Mouse (Mus musculus) mature B cell (primary cell): ENCODE results near the gene Krt90.

ENCODE experiments used
- in situ Hi-C: fragments of 300-500 bp; cut with MboI; formaldehyde crosslinking; loops from 2 replicates; pipeline ENCODE4 v1.14.3; 2019

The Krt90 gene

DNA sequence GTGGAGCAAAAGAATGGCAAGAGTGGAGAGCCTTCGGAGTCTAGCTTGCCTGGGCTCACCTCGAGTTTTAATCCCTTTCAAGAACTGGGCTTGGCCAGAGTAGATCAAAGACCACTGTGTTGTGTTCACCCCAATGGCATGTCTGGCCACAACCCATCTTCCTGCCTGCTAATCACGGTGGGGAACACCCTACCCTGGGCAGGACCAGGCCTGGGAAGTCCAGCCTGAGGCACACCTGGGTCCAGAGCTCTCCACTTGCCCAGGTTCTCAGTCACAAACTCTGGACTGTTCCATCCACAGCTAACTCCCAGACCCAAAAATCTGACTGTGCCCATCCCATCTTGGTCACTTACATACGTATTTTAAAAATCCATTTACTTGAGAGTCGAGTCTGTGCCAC is at the start of gene Krt90:
TSS of gene Krt90 (minus strand) at position 101 of the 400 bp plus-strand sequence.
- in situ Hi-C loops: no loop called here

DNA sequence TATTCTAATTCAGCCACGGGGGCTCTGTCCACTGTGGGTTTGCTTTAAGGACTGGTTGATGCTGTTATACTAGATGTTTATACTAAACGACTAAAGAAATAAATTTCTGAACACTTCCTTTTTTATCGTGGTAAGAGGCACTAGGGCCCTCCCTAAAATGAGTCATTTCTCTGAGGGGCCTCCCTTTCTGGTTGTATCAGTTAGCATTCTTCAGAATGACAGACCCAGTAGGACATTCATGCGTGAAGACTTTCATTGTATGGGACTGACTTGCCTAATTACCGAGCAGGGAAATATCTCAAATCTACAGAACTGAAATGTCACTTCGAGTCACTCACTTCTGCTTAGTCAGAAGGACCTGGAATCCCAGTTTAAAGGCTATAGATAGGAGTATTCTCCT is 36.4 kb upstream of the Krt90 start:
- in situ Hi-C loops: no loop called here

DNA sequence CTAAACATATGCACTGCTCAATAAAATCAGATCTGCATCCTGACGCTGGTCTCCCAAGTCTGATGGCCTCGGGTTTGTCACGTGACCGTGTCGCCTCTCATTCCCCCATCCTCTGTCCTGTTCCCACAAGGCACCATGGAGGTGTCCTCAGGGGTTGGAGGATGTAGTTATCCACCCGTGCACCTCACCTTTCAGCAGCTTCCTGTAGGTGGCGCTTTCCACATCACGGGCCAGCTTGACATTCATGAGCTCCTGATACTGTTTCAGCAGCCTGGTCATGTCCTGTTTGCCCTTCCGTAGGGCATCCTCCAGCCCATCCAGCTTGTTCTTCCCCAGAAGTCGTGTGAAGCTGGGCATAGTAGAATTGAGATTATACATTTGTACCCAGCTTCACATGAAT is 25.5 kb upstream of the Krt90 start:
- in situ Hi-C loops: no loop called here

DNA sequence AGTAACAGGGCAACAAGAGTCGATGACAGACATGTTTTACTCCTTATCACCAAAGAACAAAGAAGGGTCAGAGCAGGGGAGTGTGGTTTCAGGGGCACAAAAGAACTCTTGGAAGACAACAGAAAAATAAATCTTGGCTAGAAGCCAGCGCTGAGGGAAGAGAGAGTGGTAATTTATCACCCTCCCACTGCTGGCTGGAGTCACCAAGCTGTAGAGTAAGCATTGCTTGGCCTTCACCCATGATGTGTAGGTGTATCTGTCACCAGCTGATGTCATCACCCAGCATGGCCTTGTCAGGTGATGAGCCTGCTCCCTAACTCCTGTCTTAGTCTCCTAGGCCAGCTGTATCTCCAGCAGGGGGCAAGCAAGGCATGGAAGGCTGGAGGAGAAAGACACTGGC is 21.7 kb upstream of the Krt90 start:
- in situ Hi-C loops: no loop called here

DNA sequence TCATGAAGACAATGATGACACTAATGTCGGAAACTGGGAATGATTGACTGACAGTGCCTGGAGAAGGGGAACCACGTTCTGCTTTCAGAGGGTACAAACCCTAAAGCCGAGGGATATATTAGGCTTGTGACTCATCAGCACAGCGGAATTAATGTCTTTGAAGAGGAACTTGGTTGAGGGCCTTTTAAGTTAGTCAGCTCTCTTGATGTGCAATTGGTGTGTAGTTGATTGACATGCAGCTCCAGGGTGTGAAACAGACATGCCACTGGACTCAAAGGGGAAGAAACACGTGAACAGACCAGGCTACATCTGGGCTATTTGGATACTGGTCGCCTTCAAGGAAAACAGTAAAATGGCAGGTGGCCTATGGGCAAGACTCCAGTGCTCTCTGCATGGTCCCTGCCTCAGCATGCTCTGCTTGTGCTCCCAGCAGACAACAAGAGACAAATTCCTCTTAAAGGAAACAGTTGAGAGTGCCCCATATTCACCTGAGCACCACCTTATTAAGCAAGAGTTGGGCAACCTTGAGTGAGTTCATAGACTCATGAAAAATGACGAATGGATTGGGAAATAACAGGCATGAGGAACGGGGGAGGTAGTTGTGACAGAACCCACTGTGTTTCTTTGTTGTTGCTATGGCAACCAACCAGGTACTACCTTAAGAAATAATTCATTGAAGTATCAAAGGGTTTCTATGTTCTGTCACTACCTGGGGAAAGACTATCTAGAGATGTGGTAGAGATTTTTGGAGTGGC is 20.6 kb upstream of the Krt90 start:
- in situ Hi-C loops: no loop called here

DNA sequence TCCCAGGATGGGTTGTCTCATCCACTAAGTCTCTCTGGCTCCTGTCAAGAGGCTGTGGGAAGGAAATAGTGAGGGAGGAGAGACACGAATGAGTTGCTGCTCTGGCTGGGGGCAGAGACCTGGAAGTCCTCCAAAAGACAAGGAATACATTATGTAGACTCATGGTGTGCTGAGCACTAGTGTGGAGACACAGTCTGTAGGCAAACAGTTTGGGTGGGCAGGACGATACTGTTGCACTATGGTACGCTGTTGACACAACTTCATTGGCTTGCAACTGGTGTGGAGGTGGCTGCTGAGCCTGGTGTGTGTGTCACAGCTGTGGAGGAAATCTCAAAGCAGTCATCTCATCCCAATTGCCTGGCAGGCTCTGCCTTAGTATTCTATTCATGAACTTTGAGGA is 19.0 kb upstream of the Krt90 start:
- in situ Hi-C loops: no loop called here

DNA sequence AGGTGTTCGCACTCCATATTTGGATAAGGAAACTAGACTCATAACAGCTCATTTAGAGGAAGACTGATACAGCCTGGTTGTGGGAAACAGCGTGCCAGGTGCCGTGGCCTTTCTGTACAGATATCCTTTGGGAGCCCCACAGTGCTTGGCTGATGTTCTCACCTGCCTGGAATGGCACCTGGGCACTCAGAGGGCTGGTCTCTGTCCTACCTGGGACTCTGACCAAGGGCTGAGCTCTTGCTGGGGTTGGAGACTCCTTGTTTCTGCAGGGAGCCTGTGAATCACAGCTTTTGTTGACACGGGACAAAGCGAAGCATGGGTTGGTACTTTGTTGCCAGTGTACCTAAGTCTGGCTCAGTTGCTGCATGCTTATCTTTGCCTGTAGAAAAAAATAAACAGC is 12.8 kb upstream of the Krt90 start:
- in situ Hi-C loops: no loop called here

DNA sequence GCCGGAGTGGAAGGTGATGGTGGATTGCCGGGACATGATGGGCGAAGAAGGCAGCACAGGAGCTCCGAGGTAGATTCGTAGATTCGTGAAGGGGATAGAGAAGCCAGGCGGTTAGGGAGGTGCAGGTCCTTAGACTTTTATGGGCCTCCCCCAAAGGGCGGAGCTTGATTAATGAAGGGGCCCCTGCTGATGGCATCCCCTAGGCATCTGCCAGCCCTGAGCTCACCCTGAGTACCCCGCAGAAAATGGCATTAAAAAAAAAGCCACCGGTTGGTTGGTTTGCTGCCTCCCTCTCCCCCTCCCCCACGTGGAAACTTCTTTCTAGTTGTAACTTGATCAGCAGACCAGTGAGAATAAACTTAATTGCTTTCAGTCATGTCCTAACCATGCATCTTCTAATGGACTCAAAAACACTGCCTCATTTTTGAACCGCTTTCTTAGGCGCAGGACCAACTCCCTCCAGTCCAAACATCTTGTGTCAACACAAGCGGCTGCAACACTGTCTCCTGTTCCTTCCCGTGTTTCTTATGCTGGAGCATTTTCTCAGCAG is 11.1 kb upstream of the Krt90 start, which contains the start of gene Krt75:
TSS of gene Krt75 (minus strand) at position 109 of the 550 bp plus-strand sequence.
- in situ Hi-C loops: no loop called here

DNA sequence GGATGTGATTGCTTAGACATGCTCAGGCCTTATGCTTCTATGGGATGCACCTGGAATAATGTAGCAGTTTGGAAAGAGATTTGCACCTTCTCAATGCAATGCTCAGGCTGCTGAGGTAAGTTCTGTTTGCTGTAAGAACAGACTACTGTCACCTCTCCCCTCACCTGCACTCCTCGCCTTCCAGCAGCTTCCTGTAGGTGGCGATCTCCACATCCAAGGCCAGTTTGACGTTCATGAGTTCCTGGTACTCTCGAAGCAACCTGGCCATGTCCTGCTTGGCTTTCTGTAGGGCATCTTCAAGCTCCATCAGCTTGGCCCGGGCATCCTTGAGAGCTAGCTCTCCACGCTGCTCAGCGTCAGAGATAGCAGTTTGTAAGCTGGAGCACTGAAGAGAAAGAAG is 5.0 kb upstream of the Krt90 start:
- in situ Hi-C loops: no loop called here

DNA sequence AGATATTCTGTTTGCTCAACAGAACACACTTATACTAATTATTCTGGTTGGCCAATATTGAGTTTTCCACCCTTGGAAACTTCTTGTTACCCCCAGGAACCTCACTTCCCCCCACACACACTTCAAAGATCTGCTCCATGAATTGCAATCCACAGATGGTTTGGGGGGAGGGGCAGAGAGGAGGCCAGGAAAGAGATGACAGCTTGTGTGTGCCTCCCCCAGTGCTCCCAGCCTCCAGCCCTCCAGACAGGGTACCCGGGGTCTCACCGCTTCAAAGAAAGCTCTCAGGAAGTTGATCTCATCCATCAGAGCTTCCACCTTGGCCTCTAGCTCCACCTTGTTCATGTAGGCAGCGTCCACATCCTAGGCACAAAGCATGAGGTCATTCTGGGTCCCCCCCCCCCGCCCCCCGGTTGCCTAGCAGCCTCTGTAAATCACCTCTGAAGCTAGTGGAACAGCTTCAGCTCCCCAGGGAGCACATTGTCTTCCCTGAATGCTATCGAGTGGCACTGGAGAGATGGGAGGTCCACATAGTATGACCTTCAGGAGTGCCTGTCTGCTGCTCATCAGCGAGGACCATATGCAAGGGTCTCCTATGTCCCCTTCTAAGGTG is 4.6 kb downstream of the Krt90 start:
- in situ Hi-C loops: no loop called here

DNA sequence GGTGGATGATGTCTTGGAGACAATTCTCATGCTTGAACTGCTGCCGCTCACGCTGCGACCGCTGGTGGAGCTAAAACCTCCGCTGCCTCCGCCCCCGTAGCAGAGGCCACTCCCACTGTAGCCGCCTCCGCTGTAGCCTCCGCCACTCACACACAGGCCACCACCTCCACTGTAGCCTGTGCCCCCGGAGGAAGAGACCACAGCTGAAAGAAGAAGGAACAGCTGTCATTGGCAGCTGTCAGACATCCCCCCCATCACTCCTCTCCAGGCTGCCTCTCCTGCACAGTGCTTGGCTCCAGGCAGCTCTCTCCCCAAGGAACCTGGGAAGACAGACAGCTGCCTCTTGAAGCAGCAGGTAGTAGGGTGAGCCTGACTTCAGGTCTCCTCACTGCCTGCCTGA is 9.6 kb downstream of the Krt90 start:
- in situ Hi-C loops: no loop called here

DNA sequence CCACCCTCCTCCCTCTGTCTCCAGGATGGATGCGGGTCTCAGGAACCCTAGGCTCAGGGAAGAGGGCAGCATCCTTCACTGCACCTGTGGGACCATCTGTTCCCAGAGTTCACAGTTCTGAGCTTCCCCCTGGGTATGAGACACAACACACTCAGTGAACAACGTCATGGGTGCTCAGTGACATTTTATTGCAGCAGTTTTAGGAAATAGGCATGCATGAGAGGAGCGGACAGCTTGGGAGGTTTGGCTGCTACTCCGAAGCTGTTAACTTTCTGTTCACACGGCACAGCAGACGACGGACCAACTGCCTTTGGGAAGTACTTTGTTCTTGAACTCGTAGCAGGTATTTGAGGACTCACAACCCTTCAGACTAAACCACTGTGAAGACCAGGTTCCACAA is 10.6 kb downstream of the Krt90 start:
- in situ Hi-C loops: no loop called here

DNA sequence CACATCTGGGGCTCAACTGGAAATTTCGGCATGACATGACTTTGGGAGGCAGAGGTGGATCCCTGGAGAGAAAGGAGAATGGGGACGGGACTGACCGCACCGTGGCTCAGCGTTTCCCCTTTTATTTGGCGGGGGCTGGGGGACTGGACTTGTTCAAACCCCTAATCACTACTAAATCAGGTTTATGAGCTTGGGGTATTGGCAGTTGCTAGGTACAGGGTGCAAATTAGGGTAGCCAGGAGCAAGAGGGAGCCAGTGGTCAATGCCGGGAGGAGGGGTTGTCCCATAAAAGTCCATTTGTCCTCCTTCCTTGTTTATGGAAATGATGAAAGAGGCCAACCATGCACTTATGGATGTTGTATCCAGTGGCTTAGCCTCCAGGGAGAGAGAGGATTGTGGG is 12.2 kb downstream of the Krt90 start, which contains the start of gene Krt82:
TSS of gene Krt82 (minus strand) at position 101 of the 400 bp plus-strand sequence.
- in situ Hi-C loops: no loop called here

DNA sequence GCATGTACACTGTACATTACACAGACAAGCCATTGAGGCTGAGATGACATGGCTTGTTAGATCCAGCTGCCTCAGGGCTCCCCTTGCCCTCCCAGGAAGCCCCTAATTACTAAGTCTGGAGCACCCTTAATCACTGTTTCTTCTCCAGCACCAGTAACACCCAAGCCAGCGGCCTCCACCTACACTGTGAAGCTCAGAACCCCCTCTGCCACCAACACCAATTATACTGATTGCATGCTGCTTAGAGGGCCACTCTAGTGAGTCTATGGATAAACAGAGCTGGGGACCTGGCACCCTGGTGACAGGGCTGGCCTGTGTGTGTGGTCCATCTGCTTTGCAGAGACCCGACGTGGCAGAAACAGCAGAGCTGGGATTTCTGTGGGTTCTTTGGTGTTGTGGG is 18.3 kb downstream of the Krt90 start:
- in situ Hi-C loops: no loop called here

DNA sequence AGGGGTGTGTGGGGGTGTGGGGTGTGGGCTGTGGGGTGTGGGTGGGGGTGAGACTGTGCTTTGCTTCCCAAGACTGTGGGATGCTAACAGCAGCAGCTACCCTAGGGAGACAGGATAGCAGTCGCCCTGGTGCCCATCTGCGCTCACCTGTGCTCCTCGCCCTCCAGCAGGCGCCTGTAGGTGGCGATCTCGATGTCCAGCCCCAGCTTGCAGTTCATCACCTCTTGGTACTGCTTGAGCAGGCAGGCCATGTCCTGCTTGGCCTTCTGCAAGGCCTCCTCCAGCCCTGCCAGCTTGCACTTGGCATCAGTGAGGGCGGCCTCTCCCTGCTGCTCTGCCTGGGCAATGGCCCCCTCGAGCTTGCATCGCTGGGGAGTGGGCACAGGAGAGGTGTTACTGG is 20.2 kb downstream of the Krt90 start:
- in situ Hi-C loops: no loop called here

DNA sequence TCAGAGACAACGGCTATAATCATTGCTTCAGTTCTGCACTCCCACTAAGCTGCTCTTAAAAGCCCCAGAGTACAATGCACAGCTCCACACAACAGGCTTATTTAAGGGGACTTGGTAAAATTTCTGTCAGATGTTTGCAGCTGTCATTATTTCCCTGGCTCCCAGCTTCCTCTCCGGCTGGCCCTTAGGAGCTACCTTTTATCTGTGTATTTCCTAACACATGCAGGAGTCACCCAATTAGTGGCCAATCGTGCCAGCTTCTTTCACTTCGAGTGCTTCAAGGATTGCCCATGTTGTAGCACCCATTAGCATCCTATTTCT is 24.2 kb downstream of the Krt90 start:
- in situ Hi-C loops: no loop called here

DNA sequence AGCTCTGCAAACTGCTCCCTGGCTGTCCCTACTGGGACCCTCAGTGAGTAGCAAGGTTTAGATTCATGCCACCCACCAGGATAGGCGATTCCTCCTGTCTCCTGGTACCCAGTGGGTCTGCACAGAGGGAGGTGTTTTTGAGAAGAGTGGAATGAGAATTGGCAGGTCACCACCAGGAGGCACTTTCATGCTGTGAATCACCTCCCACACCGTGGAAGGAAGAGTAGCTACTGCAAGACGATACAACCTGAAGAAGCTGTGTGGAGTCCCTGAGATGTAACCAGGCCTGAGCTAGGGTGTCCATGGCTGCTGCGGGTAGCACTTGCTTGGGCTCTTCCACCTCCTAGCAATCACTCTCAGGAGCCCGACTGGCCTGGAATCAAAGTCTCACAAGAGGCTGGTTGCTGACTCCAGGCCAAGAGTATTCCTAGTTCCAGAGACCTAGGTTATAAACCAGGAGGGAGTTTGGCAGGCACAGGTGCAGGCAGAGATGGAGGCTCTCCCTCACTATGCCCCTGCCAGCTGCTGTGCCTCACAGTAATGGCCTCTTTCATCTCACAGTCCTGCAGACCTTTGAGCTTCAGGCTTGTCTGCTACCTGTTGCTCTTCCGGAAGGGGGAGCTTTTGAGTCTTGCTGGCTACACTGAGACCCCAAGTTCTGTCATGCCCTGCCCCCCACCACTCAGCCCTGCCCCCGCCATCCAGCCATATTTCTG is 24.7 kb downstream of the Krt90 start:
- in situ Hi-C loops: no loop called here

DNA sequence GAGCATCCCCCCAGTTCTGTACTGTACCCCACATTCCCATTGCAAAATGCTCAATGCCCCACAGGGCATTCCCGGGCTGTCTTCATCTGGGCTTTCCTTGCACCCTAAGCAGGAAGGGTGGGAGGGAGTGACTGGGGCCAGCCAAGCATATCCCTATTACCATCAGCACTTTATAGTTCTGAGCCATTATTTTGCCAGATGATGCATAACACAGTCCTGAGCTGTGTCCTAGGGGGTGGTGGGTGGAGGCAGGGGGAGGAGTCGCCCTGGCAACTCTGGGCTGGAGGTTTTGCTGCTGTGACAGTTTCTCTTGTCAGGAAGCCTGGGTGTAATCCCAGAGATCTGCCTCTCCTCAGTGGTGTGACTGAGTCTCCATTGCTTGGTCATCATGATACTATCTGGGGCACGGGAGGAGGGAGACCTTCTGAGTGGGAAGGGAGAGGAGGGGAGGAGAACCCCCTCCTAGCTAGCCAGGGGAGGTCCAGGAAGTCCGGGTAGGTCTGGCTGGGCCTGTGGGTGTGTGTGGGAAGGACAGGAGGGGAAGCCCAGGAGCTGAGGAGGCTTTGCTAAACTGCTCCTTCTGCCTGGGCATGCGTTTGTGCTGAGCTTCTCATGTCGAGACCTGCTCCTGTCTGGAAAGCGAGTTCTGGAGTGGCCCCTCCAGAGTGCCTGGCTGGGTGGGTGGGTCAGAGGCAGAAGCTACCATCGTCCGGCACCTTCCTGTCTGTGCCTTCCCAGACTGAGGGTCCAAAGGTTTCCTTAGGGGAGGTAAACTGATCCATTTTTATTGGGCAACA is 26.5 kb downstream of the Krt90 start:
- in situ Hi-C loops: no loop called here

DNA sequence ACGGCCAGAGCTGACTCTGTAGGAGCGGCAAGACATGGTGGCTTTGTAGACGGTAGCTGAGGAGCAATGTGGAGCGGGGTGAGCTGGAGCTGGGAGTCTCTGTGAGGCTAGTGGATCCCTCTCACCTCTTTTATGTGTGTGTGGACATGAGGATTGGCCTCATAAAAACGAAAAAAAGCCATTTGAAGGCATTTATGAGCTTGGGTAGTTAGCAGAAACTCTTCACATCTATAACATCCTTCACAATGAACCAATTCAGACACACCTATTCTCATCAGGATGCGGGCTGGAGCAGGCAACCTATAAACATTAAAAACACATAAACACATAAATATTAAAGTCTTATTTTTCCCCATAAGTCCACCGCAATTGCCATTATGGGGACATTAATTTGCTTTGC is 30.0 kb downstream of the Krt90 start, which contains the start of gene Krt84:
TSS of gene Krt84 (minus strand) at position 101 of the 400 bp plus-strand sequence.
- in situ Hi-C loops: no loop called here

DNA sequence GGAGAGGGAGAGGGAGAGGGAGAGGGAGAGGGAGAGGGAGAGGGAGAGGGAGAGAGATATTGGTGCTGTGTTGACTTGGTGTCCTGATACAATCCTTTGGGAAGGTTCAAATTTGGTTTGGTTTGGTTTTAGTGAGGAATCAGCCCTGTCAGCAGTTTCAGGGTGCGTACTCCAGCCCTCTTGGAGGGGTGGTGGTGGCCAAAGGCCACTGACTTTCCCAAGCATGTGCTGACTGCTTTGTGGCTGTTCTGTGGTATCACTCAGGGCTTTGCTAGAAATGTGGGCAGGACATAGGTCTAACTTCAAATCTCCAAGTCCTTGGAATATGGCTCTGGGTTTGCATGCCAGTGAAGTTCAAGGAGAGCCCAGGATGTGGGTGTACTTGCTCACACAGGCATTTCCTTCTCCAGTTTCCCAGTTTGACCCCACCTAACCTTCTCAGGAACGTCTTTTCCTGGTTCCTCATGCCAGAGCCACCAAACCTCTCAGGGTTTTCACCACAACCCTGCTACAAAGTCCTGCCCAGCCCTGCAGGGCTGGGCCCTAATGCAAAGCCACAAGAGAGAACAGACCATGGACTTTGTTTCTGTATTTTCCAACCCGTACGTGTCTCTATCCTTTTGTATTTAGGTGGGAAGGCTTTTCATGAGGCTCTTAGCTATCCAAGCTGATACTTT is 40.1 kb downstream of the Krt90 start:
- in situ Hi-C loops: no loop called here

DNA sequence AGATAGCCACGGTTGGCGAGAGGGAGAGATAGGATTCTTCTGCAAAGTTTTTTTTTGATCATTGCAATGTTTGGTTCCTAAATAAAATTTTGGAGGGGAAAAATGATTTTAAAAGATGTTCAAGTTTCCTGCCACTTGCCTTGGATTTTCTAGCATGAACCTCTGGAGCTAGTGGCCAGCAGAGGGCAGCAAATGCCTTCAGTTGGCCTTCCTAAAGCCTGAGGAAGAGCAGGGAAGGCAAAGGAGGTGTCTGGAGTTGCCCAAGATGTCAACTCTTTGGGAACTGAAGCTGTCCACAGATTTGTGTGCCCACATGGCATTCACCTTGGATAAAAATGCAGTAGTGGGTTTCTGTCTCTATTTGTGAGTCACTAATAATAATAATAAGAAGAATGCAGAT is 43.0 kb downstream of the Krt90 start:
- in situ Hi-C loops: no loop called here
